Mouse (Mus musculus): ENCODE measurements around the gene Samd15.
"Not testable (repeated sequence)": the region's sequence is repeated elsewhere in the genome, so short reads cannot be mapped to it uniquely, and the experiment has no call there.

The Samd15 gene

DNA sequence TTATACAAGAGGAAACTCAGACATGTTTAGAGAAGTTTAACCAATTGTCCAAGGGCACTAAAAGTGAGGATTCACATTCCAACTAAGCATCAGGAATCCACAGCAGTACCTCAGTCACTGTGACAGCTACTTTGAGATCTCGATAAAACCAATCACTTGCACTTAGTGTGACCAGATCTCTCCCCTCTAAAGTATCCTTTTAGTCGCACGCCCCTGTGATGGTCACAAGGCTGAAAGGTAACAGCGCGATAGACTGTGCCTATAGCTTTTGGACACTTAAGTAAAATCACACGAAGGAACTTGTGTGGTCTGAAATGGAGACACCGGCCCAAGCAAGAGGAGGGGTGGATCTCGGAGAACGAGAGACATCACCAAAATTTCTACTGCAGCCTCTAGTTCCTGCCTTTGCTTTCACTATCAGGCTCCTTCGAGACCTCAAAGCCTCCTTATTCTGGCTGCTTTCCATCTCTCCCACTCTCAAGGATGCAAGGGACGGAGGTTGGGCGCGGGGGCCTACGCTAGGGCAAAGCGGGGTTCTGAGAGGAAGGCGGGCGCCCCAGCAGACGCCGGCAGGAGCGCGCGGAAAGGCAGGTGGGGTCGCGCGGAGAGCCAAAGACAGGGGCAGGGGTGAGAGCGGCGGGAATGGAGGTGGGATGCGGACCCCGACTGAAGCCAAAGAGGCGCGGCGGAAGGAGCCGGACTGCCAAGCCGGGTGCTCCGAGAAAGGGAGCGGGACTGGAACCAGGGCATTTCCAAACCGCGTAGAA lies at the start of gene Samd15:
Gene Samd15 (plus strand): TSS at position 518 of the 767 bp plus-strand sequence.
- peak; percentile 79 for DNase-seq

DNA sequence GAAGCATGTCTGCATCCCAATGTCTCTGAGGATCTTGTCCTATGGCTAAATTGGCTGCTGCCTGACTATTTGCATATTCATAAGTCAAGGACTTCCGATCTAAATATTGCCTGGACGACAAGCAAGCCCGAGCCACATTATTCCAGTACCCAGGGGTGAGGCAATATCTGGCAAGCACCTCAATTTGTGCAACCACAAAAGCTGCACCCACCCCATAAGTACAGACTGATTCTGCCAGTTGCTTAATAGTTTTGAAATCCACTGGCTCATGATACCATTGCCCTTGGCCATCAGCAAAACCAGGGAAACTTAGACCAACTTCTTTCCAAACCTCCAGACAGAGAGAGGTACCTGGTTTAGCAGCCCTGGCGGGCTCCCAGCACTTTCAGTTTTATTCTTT lies 45.1 kb upstream of the Samd15 start:
- not testable (repeated sequence) for DNase-seq

DNA sequence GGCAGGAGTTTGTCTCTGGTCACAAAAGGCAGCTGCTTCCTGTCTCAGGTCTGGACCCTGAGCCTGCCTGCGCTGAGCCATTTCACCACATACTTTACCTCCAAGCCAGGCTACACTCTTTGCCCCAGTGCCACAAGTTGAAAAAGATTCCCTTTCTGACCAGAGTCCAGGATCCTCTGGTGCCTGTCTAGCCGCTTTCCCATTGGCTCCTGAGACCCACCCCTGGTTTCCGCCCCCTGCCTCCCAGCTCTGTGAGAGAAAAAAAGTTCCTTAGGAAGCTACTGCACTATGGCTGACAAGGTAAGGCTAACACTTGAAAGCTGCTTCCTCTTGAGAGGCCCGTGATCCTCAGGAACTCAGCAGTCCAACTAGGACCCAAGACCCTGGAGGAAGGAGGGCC lies 42.2 kb upstream of the Samd15 start:
- DNase-seq = no peak

DNA sequence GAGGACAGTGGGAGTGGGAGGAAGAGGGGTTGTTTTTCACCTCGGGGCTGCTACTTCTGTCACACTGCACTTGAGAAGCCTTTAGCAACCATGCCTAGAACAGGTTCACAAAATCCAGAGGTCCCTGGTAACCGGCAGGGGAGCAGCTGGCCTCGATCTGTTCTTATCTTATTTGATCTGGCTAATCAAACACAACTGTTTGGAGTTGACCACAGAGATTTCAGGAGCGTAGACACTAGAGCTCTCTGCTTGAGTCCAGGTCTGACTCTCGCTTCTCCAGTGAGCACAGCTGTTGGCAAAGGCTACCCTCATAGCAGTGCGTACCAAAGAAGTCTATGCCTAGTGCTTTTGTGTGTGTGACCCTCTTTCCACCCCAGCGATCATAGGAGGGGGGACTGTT lies 41.4 kb upstream of the Samd15 start:
- no peak for DNase-seq

DNA sequence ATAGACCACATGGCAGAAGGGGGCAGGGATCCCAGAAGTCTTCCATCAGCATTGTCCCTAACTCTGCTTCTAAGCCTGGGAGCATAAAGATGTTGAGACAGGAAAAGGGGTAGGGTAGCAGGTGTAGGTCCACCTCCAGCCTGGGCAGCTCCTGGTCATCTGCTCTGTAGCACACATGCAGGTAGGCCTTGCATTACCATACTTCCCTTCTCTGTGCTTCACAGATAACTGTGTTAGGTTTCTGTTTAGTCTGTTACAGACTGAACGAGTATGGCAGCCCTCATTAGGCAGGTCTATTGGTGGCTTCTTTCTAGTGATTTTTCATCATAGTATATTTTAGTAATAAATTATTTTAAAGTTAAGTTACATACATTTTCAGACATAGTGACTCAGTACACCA lies 39.2 kb upstream of the Samd15 start:
- no peak for DNase-seq

DNA sequence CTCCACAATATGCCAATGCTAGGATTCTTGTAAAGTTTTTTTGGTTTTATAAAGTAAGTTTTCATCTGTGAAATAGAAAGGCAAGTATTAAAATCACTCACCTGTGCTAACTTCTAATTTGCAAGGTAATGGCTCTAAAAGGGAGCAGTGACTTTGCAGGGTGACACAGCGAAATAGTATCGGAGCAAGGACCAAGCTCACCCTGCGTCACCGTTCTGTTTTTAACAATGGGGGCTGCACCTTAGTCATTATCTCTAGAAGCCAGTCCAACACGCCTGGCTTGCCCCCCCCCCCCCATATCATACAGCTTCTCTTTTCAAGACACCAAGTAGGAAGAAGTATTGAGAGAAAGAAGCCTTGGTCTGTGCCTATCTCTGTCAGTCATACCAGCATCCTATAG lies 38.7 kb upstream of the Samd15 start:
- no peak for DNase-seq

DNA sequence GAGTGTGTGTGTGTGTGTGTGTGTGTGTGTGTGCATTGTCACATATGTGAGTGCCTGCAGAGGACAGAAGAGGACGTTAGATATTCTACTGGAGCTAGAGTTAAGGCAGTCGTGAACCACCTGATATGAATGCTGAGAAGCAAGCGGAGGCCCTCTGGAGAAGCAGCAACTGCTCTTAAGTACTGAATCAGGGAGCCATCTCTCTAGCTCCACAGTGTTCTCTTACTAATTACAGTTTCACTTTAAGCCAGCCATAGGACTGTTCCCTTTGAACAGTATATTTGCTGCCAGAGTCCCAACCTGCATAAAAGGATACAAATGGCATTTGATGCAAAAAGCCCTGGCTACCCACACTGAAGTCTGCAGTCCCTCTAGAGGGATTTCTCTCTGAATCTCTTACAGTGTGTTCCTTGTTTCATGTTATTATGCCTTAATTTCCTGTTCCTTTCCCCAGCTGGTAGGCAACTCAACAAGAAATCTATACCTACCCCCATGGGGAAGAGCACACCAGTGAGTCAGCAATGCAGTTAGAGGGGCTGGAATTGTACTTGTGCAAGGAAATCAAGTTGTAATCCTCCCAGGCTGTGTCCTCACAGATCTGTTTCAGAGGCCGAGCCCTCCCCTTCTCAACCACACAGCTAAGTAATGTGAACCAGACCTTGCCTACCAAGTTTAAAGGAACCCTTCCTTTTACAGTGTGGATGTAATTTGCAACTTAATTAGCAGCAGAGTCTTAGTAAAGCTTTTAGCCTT lies 24.2 kb upstream of the Samd15 start:
- DNase-seq = no peak

DNA sequence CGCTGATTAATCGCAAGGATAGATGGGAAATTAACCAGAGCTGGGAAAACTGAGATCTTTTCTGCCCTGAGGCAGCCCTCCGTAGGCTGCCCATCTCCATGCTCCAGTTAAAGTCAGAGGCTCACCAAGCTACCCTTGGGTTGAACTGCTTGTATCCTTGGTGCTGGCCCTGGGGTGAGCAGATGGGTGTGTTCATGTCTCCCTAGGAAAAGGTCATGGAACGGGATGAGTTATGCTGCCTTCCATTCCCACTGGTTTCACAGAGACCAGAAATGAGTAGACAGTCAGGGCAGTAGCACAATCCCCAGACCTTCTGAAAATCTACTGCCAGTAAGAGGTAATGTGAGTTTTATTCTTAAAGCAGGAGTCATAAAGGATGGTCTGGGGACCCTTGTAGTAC lies 21.9 kb upstream of the Samd15 start:
- no peak for DNase-seq

DNA sequence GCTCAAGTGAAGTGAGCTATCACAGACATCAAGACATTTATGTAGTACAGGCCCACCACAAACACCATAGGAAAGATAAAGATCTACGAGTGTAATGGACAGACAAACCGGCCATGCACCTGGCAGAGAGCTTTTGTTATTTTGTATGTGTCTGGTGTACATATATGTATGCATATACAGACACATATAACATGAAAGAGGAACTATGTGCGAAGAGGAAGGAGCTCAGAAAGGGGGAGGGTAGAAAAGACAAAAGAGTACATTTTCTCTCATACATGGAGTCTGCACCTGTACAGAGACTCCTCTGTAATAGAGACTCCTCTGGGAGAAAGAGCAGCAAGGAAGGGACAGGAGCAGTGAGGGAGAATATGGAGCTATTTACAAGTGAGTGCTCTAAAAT lies 6.5 kb upstream of the Samd15 start:
- no peak for DNase-seq

DNA sequence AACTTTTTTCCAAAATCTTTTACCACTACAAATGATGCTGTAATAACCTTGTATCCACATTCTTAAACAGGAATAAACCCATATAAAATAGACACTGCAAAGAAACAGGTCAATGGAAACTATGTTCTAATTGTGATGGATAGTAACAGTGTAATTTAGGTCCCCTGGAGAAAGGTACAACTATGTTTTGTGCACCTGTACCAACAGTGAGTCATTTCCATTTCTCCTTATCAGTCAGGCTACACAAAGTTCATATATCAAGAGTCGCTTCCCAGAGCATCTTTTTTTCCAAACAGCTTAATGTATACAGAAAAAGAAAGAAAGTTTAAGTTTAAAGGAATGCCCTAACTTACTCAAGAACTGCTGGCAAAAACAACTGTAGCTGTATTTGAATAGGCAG lies 4.5 kb upstream of the Samd15 start:
- no peak for DNase-seq

DNA sequence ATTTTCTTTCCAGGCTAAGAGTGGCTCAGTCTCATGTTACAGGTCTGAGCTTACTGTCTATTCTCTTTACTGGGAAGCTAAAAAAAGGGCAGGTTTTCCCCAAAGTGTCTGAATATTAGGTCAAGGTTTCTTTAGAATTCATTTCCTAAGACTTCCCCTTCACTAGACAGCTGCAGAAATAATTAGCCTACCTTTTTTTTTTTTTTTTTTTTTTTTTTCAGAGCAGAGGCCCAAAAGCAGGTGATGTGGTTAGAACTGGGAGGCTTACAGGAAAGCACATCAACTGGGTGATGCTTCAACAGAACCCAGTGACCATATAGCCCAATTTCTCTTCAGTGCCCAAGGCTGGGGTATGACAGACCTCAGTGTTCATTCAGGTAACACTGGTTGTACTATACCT lies 3.2 kb upstream of the Samd15 start:
- DNase-seq = no peak

DNA sequence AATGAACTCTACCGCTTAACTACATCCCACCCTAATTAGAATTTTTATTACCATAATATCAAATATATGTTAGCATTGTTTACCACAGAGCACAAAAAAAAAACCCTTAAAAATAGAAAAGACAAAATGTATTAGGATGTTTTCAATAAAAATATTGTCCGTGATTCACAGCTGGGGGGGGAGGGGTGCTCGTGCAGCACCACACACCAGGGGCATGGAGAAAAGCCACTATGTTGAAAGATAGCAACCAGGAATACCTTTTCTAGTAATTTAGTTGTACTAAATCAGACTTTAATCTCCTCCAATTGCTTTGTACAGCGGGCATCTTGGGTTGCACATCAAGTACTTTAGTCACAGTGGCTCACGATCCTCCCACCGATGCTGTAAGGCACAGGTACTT lies 731 bp upstream of the Samd15 start:
- DNase-seq = no peak

DNA sequence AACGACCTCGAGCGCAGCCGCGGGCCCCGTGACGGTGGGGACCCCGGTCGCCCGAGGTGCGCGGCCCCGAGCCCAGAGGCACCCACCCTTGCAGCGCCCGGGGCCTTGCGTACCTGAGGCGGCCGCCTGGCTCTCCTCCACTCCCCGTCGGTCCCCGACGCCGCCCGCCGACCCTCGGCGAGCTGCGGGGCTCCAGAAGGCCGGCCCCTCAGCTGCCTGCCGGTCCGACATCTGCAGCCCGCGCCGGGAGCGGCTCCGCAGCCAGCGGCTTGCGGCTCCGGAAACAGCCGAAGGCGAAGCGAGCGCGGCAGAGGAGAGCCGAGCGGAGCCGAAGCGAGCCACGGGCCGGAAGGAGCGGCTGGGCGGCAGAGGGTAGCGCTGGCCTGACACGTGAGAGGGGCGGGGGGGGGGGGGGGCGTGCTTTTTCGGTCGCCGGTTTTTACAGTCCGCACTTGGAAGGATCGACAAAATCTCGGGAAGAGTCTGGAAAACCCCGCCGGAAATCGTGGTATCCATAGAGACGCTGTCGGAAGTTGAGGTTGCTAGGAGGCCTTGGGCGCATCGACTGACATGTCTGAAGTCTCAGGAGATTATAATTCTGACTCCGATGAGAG lies 557 bp downstream of the Samd15 start, which contains the start of gene Tmed8:
Gene Tmed8 (minus strand): TSS at position 482 of the 614 bp plus-strand sequence.
- peak; percentile 89 for DNase-seq

DNA sequence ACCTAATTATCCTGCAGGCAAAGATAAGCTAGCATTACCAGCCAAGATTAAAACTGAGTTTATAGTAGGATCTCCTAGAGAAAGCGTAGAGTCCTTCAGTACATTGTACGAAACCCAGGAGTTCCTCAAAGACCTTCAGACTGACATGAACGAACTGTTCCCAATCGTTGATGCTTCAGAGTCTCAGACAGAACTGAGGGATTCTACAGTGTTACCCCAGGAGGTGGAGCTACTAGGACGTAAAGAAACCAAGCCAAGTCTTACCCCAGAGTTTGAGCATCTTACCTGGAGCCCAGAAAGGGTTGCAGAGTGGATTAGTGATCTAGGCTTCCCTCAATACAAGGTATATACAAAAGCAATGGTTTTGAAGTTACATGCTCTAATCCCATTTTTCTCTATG lies 2.2 kb downstream of the Samd15 start:
- DNase-seq = no peak

DNA sequence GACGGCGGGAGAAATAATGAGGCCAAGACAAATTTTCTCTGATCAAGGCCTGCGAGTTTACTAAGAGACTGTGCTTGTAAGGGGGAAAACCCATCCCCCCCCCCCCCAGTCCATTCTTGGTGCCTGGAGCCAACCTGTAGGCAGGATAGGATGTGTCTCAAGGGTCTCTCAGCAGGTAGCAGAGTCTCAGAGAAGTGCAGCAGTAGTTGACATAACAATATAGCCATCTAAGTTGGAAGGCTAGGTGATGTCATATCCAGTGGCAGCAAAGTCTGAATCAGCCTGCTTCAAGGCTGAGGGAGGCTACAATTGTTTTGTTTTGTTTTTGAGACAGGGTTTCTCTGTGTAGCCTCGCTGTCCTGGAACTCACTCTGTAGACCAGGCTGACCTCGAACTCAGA lies 6.3 kb downstream of the Samd15 start:
- DNase-seq = not testable (repeated sequence)

DNA sequence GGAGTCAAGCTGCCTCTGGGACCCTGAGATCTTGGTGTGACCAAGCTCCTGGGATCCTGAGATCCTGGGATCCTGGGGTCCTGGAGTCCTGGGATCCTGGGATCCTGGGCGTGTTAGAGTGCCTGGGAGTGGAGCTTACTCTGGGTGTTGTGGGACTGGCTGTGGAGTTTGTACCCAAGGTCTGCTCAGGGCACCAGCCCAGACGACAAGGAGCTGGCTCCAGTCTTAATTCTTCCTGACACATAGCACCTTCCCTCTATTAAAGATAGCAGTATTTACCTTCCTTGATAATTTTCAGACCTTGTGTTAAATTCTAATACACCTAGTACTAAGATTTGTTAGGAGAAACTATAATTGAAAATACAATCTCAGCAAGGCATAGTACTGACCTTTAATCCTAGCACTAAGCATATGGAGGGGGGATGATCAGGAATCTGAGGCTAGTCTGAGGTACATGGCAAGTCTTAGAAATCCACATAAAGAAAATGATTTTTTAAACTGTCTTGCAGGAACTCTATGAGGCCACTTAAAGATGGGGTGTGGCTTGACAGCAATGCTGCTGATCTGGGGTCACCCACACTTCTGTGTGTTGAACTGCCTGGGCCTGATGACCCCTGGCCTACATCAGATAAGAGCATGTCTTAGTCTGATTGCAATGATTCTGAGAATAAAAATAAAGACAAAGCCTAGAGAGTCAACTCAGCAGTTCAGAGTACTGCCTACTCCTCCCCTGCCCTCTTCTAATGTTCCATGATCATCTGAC lies 13.5 kb downstream of the Samd15 start:
- no peak for DNase-seq

DNA sequence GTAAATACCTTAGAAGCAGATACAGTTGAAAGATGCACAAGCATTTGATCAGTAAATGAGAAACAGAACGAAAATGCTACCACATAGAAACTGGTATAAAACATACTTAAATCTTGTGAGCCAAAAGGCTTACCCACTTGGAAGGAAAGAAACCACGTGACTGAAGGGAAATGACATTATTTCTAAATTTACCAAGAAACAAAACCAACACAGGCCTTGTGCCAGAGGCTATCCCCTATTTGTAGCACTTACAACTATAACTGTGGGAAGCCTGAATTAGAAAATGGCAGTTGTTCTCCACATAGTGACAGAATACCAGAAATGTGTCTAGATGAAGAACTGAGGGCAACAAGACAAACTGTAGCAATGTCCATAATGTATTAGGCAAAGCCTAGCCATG lies 16.5 kb downstream of the Samd15 start:
- DNase-seq = no peak

DNA sequence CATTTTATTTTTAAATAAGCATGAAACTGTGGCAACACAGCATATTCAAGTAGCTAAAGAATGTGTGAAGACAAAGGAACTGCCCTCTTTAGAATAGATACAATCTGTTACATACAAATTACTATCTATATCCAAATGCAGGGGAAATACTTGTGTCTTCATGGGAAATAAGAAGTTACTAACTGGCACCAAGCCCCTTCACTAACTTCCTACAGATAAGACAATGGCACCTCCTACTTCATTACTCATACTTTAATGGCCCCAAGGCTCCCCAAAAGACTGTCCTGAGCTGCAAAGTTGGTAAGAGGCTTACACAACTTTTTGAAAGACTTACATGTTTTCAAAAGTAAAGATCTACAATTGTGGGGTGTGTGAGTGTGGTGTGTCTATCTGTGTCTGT lies 18.1 kb downstream of the Samd15 start:
- no peak for DNase-seq

DNA sequence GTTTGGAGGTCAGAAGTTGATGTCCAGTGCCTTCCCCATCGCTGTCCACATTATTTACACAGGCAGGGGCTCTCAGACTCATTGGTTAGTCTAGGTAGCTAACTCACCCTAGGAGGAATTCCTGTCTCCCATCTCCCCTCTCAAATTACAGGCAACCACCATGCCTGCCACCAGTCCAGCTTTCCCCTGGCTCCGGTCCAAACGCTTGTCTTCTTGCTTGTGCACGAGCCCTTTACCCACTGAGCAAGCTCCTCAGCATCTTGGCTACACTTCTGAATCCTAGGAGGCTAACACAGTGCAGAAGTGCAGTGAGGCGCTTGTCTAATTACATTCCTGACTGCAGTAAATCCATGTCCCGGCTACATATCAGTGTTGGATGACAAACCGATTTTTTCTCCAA lies 19.8 kb downstream of the Samd15 start:
- DNase-seq = no peak

DNA sequence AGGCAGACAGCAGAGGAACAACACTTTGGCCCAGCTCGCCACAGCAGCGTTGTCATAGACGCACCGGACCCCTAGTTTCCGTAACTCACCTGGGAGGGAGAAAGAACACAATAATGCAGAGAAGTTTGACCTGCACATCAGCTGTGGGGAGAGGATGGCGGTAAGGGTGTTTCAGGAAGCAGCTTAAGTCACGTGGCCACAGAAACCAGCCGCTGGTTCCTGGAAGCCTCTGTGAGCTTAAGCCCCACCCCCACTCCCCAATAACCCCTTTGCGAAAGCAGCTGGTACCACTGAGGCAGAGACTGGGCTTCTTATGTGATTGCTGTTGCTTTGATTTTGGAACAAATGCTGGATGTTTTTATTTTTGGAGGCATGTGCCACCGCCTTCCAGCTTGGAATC lies 25.4 kb downstream of the Samd15 start:
- DNase-seq = peak; percentile 11

DNA sequence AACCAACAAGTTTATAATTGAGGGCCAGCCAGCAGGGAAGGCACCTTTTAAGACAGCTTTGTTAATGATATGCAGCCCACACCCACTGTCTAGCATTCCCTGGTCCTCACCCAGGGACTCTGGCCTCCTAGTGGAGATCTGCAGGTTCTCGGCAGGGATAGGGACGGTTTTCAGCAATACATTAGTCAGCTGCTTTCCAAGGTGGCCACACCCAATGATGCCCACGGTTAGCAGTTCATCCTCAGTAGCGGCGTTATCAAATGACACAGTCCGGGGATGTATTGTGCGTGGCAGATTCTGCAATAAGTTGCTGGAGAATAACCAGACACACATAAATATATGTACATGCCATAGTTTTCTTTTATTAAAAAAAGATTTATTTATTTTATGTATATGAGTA lies 27.3 kb downstream of the Samd15 start:
- DNase-seq = no peak

DNA sequence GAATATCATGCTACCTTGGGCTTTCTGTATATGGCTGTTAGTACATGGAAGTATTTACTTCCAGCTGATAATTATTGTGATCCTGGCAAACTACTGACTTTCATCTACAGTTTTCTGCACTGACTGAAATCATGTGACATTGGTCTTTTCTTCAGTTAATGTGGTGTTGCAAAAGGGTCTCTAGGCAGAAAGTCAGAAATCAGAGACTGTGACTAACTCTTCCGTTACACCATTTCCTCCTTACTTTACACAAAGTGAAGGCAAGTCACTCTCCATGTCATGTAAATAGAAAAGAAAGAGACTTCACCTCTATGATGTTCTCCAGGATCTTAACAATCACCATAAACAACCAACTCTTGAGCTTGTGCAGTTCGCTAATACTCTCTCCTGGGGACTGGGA lies 30.1 kb downstream of the Samd15 start:
- no peak for DNase-seq

DNA sequence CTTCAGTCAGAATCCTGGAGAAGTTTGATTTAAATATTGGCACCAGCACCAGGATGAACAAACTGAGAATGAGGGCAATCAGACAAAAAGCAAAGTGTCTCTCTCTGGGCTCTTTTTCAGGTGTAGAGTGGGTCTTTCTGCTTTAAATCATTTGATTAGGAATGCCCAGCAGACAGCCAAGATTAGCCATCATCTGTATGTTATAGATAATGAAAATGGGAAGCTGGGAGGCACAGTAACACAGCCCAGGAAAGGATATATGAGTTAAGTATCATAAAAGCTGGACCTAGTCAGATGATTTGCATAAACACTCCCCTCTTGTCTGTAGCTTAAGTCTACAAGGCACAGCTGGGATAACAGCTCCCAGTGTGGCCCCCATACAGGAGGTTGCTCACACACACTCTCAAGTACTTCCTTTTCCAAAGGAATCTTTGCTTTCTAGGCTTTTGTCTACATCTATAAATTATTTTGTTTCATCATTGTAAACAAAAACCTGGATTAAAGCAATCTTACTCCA lies 30.9 kb downstream of the Samd15 start:
- DNase-seq = no peak

Data from thymus, postnatal 14 days (tissue).